Mouse (Mus musculus) frontal cortex, postnatal 10 days (tissue): ENCODE measurements around the gene Fat3.

Experiments
- DNase-seq, 2 experiments: peaks; one replicate each; pipeline ENCODE4 v3.0.0; 2022; ENCODE audit warnings: low spot score in 2 of 2, mixed read lengths in 1 of 2

Gene Fat3

DNA sequence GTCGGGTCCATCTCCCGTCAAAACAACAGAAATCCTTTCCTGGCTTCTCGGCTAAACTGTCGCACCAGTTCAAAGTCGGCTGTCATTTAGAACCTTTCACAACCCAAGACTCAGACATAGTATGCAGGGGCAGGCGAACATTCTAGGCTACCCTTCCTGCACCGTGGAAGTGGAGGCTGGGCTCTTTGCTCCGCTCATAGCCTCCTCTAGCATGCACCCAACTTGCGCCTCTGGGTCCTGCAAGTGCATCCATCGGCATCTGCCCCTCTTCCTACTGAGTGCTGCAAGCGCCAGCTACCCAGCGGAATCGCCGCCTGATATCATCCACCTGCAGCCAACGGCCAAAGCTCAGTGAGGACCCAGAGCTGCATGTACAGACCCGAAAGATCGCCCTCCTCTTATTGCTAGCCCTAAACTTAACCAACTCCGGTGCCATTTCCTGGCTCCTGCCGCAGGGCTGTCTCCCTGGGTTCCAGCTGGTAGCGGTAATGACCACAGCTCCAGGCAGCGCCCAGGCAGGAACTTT lies at the start of gene Fat3:
Gene Fat3 (minus strand): TSS at position 100 of the 526 bp plus-strand sequence.
- peak in 1 of 2 experiments; percentile 37 for DNase-seq

DNA sequence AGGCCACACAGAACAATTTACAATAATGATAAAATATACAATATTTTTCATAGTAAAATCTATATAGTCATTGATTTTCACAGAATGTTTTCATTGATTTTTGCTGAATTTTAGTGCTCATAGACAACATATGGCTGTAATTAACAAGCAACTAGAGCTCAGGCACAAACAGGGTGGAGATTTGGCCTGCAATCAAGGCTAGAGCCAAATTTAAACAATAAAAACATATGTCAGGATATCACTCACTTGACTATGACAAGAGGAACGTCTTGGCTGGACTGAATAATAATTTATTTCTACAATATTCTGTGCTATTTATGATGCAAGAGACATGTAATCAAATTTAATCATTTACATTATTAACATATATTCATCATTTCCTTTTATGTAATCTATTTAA lies 31.8 kb upstream of the Fat3 start:
- DNase-seq, result no peak

DNA sequence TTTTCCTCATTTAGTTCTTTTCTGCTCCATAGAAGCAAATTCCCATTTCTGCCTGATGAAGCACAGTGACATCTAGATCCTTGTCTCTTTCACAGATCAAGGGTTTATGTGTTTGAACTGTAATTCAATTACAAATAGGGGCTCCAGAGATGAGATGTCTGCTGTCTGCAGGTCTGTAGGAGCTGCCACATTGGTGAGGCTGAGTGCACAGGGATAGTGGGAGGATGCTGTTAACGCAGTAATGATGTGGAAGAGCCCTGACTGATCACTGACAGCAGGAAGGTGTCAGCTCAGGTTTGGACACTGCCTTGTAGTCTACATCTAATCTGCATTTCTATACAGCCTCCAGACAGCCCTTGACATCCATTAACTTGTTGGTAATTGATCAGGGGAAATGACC lies 16.5 kb upstream of the Fat3 start:
- no peak for DNase-seq

DNA sequence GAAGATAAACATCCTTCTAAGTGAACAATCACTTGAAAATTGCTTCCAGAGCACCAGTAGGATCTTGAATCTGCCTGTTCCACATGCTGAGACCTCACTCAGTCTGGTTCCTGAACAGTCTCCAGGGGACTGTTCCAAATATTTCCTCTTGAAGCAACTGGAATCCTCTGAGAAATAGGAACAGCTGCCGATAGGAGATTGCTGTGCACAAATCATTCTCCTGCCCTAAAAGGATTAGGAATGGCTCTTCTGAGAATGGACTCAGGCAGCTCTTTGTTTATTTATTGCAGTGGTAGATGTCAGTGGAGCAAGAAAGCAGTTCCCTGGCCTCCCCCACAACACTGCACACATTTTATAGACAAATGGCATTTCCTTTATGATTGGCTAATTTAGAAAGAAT lies 10.9 kb upstream of the Fat3 start:
- no peak for DNase-seq

DNA sequence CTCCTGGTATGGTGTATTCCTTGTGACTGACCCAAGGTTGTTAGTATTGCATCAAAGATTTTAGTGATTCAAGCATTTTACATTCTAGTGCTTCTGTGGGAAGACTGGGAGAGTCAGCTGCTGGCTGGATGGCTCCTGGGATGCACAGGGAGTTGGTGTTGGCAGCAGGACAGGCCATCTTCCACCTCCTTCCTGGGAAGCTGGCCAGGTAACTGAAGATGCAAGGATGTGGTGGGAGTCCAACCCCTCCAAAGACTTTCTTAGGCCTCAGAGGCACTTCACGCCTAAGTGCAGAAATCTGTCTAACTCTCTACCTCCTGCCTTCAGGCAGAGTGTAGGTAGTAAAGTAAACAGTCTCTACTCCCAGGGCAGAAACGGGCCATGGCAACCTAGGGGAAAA lies 2.7 kb upstream of the Fat3 start:
- DNase-seq, result no peak

DNA sequence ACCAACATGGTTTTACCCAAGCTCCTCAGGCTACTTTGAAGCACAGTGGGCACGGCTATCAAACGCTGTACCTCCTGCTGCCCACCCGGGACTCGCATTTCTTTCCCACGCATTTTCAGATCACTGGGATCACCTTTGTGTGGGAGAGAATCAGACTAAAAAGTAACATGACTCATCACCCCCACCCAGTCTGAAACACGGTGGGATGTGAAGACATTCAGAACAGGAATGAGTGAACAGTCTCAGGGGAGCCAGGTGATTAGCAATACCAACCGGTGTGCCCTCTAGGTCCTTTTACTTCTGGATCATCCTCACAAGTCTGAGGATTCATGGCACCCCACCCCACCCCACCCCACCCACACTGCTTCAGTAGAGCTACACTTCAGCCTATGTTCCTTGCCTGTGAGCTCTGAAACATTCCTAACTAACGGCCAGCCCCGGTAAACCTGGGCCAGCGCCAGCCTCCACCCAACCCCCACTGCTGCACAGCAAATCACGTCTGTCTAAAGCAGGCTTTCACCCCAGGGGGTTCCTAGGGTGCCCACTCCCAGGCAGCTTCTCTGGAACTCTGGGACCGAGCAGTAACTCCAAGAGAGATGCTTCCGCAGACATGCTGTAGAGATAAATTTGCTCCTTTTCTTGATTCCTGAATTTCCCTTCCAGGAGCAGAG lies 1.7 kb upstream of the Fat3 start:
- DNase-seq, result peak; percentile 18 to 19

DNA sequence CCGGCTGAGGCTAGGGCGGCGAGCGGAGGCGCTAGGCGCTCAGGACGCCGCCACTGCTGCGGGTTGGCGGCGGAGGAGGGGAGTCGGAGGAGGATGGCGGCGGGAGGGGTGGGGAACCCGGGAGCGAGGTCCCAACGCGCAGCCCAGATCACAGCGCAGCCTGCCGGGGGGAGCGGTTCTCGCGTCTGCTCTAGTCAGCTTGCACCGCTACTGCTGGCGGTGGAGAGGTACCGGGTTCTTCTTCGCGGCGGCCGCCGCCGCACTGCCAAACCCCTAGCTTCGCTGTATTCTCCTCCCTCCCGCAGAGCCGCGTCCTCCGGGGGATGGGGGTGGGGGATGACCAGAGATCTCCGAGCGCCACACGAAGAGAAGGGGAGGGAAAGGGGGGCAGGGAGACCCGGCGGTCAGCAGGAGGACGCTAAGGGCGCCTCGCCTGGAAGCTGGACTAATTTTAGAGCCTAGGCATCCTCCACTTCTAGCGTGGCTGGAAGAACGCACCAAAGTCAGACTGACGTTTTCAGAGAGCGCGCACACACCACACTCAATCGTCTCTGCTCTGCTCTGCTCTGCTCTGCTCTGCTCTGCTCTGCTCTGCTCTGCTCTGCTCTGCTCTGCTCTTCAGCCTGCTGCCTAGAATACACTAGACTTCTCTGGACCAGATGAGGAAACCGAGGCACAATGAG lies 1.0 kb upstream of the Fat3 start:
- peak; percentile 63 to 81 for DNase-seq

DNA sequence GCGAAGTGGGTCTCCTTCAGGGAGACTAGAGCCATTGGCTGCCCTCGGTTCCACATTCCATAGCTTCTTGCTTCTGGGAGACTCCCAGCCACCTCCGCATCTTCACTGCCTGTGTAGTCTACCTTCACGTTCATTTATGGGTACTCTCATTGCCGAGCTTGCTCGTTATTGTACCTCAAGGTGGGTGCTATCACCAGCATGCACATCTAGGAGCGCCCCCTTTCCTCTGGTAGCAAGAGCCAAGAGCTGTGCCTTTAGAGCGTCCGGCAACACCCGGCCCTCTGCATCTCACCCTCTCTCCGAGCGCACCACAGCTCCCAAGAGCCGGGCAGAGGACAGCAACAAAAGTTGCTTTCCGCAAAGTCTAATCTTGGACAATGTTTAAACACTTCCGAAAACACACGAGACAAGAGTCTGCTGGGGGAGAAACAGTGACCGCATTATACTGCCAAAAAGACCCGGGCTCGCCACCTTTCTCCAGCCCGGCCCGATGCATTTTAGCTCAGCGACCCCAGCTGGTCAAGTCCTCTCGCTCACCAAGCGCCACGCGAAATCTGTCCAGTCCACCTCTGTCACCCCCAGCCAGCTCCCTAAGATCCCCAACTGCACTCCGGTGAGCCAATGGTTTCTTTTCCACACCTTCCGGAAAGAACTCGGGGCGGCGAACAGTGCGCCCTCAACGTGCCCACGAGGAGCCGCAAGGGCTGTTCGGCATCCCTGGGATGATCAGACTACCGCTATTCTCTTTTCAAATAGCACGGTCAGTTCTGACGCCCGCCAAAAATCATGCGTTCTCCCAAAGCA lies 501 bp downstream of the Fat3 start:
- DNase-seq, result peak; percentile 17 to 61

DNA sequence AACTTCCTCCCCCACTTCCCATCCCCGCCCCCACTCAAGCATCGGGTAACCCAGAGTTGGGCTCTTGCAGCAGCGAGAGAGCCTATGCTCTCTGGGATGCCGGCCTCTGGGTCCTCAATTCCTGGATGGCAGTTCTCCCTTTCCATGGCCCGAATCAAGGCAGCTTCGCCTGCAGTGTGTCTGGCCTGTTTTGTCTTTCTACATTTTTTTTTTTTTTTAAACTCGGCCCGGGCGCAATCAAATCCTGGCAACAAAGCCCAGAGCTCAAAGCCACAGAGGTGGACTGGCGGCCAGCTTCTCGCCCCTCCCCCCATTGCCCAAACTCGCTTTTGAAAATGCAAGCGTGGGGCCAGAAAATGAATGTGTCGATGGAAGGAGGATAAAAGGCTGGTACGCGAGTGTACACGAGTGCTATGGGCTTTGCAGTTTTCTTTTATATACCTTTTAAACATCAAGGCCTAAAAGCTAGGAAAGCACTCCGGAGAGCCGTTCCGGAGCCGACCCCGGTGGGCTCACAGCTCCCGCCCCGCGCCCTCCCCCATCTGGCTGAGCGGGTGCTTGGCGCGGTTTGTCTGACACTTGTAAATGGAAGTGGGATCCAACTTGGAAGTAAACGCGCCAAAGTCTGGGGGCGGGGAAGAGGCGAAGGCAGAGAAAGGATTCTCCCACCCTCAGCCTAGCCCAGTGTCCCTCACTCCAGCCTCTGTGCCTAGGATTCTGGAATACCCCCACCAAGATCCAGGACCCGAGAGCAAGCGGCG lies 1.3 kb downstream of the Fat3 start:
- peak; percentile 58 to 71 for DNase-seq

DNA sequence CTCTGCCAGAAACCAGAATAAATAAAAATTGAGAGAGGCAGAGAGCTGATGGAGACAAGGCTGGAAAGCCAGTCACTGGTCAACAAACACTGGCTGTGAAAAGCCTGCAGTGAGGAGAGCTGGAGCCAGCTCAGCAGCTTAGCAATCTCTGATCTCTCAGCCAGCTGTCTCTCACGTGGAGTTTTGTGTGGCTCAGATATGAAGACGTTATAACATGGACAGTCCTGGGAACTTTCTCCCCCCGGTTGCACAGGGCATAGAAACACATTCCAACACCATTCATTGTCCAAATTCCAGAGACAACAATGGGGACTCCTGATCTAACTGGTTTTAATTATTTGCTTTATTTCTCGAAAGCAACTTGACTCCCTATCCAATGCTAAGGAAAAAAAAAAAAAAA lies 2.2 kb downstream of the Fat3 start:
- DNase-seq, result no peak

DNA sequence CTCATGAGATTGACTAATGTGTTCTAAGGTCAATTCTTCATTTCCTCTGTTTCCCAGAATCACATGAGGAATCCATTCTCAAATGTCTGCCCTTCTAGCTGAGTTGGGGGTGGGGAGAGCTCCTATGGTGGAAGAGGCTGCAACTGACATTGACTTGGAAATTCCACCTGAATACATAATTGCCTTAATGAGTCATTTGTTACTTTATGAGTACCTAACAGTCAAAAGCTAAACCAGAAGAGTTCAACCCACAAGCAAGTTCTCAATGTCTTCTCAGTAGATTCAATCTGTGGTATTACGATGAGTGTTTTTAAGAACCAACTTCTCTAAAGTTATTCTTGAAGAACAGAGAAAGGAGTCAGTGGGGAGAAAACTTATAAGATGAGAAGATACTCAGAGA lies 3.7 kb downstream of the Fat3 start:
- no peak for DNase-seq

DNA sequence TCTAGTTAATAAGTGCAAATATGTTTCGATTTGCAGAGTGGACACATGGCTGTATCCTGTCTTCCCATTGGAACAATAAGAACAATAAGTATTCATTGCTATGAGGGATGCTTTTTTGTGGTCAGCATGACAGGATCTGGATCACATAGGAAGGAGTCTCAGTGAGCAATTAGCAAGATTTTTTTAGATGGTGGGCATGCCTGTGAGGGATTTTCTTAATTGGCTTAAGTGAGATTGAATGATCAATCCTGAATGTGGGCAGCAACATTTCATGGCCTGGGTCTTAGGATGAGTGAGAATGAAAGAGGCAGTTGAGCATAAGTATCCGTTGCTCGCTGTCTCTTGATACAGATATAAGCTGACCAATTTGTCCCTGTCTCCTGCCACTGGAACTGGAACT lies 4.8 kb downstream of the Fat3 start:
- DNase-seq, result no peak

DNA sequence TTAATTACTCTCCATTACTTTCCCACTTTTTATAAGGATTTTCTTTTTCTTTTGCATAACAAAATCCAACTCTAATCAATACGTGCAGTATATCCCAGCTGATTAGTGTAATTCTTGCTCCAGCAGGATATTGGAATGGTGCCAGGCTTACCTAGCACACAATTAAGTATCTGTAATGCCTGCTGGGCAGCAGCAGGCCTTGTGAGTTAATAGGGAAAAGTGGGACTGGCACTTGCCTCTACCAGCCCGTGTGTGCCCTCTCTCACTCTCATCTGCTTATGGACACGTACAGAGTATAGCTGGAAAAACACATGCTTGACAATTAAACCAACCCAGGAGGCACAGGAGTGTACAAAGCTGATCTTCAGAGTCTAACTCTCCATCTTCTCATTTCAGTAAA lies 11.4 kb downstream of the Fat3 start:
- no peak for DNase-seq

DNA sequence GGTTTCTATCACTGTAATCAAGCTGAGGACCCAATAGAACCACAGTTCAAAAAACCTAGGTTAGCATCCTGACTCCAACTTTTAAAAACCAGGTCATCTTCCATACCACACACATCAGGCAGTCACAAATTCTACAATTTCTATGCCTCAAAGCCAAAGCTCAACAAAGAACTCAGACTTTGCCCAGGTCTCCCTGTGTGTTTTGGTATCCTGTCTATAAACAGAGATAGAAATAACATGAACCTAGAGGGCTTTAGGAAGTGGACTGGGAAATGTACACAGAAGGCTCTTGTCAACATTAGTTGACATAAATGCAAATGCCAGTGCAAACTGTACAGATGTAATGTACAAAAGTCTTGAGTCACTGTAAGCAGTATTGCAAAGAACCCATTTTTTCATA lies 13.5 kb downstream of the Fat3 start:
- no peak for DNase-seq

DNA sequence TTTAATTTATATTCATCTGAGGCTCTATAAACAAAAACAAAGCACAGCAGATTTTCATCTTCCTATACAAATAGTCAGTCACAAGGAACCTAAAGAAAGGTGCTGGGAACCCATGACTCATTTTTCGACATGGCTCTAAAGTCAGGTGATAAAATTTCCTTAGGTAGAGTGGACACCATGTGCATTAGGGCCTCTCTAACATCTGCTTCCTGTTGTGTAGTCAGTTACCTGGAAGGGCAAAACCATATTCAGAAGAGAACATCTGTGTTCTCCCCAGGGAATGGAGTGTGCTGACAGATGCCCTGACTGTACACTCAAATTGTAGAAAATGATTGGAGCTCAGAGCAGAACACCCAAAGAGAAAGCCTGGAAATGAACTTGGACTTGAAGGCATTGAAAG lies 14.9 kb downstream of the Fat3 start:
- no peak for DNase-seq

DNA sequence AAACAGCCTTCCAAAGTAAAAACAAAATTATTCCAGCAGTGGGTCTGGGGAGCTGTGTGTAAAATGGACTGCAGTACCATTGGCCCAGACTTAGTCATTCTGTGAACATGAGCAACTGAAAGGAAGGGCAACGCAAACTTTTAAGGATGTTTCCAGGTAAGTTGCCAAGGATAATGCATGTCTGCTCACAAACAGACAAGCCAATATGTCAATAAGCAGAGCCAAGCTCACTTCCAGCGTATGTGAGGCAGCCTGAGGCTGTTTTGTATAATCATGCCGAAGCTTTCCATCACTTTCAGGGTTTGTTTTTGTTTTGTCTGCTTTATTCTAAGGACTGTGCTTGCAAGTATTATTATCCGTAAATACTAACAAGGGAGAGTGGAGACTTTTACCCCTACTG lies 15.9 kb downstream of the Fat3 start:
- DNase-seq, result no peak

DNA sequence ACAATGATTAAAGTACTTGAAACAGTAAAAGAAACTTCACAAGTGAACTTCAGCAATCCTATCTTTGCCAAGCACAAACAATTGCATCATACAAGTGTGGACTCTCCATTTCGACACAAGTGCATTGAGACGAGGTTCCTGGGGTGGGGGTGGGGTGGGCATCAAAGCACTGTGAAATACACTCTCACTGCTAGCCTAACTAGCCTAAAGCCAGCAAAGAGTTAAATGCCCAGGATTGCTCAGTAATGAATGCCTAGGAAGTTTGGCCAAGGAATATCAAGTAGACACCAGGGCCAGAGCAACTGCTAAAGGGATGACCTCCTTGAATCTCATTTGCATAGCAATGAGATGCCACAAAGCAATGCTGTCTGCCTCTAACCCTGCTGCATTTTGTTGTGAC lies 16.3 kb downstream of the Fat3 start:
- DNase-seq, result no peak

DNA sequence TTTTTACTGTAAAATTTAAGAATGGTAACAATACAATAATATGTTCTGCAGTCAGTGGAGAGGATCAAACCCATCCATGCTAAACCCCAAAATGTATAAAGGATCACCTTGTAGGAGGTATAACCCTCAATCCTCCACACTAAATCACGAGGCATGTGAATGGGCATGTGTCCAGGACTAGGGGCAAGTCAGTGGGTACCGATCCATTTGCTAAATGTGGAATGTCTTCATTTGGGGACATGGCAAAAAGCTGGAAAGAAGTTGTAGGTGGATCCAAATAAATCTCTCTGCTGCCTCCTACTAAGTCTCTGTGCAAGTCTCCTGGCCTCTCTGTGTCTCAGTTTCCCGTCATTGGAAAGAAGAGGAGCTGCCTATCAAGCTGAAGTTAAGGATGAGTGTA lies 39.6 kb downstream of the Fat3 start:
- no peak for DNase-seq

DNA sequence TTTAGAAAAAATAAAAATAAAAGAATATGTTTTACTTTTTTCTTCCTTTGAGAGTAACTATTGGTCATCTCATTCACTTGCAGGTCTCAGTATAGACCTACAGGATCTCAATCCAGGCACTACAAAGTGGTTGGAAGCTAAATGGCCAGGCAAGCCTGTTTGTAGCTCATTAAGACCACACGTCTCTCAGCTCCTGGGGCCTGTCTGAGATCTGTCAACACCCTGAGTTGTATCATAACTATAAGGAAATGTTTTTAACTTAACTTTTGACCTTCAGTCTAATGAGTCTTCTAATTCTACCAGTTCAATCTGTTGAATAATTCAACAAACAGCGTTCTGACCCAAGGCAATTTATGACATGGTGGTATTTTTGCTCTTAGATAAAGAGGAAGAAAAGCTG lies 40.5 kb downstream of the Fat3 start:
- DNase-seq, result no peak

DNA sequence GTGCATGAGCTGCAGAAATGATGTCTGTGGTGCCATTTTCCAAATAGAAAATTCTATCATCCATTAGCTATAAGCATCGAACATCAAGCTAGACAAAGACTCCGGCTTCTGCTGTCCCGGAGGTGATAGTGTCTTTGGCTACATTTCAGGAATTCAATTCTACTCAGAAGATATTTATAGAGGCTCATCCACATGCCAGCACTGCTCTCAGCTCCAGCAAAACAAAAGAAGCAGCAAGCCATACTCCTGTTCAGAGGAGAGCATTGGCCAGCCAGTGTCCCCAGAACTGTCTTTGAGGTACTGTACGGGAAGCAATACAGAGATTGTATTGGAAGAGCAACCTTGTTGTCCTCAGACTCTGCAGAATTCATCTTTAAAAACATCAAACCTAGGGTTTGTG lies 59.2 kb downstream of the Fat3 start:
- no peak for DNase-seq

DNA sequence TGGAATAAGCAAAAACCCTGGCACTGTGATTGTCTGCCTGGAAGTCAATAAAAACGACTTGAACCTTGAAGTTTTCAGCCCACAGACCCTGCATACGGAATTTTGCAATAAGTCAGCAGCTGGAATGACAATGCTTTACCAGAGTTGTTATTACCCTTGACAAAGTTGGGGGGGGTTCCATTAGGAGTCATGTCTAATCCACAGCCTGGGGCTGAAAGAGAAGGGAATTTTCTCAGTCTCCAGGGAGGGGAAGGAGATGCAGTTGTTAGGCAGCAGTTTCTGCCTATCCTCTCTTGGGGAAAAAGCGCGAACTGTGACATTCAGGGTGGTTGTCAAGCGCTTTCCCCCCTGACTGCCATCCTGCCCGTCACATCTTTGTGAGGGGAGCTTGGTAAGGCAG lies 60.4 kb downstream of the Fat3 start:
- DNase-seq, result no peak

DNA sequence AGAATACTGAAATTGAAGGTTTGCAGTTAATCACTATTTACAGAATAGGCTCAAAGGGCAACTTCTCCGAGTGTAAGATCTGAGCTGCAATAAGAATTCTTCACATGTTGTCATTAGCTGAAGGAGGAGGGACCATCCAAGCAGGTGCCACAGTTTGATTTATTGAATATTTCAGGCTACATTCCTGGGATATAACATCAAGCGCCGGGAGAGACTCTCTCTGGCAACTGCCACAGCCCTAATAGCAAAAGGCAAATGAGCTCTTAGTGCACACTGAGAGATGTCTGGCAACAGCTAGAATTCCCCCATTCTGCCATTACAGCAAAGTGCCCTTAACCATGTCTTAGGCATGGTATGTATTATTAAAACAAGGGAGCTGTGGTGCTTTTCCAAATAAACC lies 61.1 kb downstream of the Fat3 start:
- no peak for DNase-seq
